Mouse (Mus musculus): ENCODE measurements around the gene Acsbg2.
"Not testable (repeated sequence)": the region's sequence is repeated elsewhere in the genome, so short reads cannot be mapped to it uniquely, and the experiment has no call there.

The Acsbg2 gene

GRCm38 (mm10) chr17:56874237-56874636, at the start of gene Acsbg2:
Gene Acsbg2, minus strand, starts transcription at chr17:56874447.
- DNase-seq (ENCODE audit: low spot score in 2 of 2) = no peak

- no peak for DNase-seq (ENCODE audit: low spot score in 2 of 2)
These were observed 45.5 kb upstream of the Acsbg2 start for GRCm38 (mm10) chr17:56919725-56920124.

- DNase-seq (ENCODE audit: low spot score in 2 of 2) = no peak
These were observed 42.9 kb upstream of the Acsbg2 start for GRCm38 (mm10) chr17:56917166-56917565.

- no peak for DNase-seq (ENCODE audit: low spot score in 2 of 2)
These were observed 39.2 kb upstream of the Acsbg2 start for GRCm38 (mm10) chr17:56913444-56913843.

- no peak for DNase-seq (ENCODE audit: low spot score in 2 of 2)
These were observed 38.8 kb upstream of the Acsbg2 start for GRCm38 (mm10) chr17:56913023-56913422.

GRCm38 (mm10) chr17:56909764-56910163, 35.5 kb upstream of the Acsbg2 start:
- not testable (repeated sequence) for DNase-seq (ENCODE audit: low spot score in 2 of 2)

- no peak for DNase-seq (ENCODE audit: low spot score in 2 of 2)
These were observed 33.6 kb upstream of the Acsbg2 start for GRCm38 (mm10) chr17:56907887-56908286.

- DNase-seq (ENCODE audit: low spot score in 2 of 2) = no peak
These were observed 32.8 kb upstream of the Acsbg2 start for GRCm38 (mm10) chr17:56907096-56907495.

- DNase-seq (ENCODE audit: low spot score in 2 of 2) = no peak
These were observed 31.9 kb upstream of the Acsbg2 start for GRCm38 (mm10) chr17:56906166-56906565.

- no peak for DNase-seq (ENCODE audit: low spot score in 2 of 2)
These were observed 28.5 kb upstream of the Acsbg2 start for GRCm38 (mm10) chr17:56902698-56903097.

- DNase-seq (ENCODE audit: low spot score in 2 of 2) = peak; percentile 74 to 76
These were observed 23.5 kb upstream of the Acsbg2 start for GRCm38 (mm10) chr17:56897630-56898195.

- no peak for DNase-seq (ENCODE audit: low spot score in 2 of 2)
These were observed 22.4 kb upstream of the Acsbg2 start for GRCm38 (mm10) chr17:56896513-56897129.

GRCm38 (mm10) chr17:56895368-56895918, 21.2 kb upstream of the Acsbg2 start:
- no peak for DNase-seq (ENCODE audit: low spot score in 2 of 2)

GRCm38 (mm10) chr17:56890018-56890417, 15.8 kb upstream of the Acsbg2 start:
- no peak for DNase-seq (ENCODE audit: low spot score in 2 of 2)

- DNase-seq (ENCODE audit: low spot score in 2 of 2) = no peak
These were observed 13.8 kb upstream of the Acsbg2 start for GRCm38 (mm10) chr17:56888050-56888449.

GRCm38 (mm10) chr17:56884809-56885208, 10.6 kb upstream of the Acsbg2 start:
- DNase-seq (ENCODE audit: low spot score in 2 of 2) = peak; percentile 22 to 36

- DNase-seq (ENCODE audit: low spot score in 2 of 2) = no peak
These were observed 10.1 kb upstream of the Acsbg2 start for GRCm38 (mm10) chr17:56884331-56884730.

GRCm38 (mm10) chr17:56883612-56884011, 9.4 kb upstream of the Acsbg2 start:
- DNase-seq (ENCODE audit: low spot score in 2 of 2) = no peak

GRCm38 (mm10) chr17:56877426-56877825, 3.2 kb upstream of the Acsbg2 start:
- no peak for DNase-seq (ENCODE audit: low spot score in 2 of 2)

GRCm38 (mm10) chr17:56876981-56877380, 2.7 kb upstream of the Acsbg2 start:
- no peak for DNase-seq (ENCODE audit: low spot score in 2 of 2)

- no peak for DNase-seq (ENCODE audit: low spot score in 2 of 2)
These were observed 2.2 kb upstream of the Acsbg2 start for GRCm38 (mm10) chr17:56876465-56876864.

- no peak for DNase-seq (ENCODE audit: low spot score in 2 of 2)
These were observed 847 bp upstream of the Acsbg2 start, which contains the start of gene 1700061G19Rik for GRCm38 (mm10) chr17:56874936-56875651. Gene 1700061G19Rik, plus strand, starts transcription at chr17:56875477.

- no peak for DNase-seq (ENCODE audit: low spot score in 2 of 2)
These were observed 1.7 kb downstream of the Acsbg2 start for GRCm38 (mm10) chr17:56872512-56872911.

Measured in spleen, postnatal 36 days (tissue).